Mouse (Mus musculus) neural tube, embryonic 13.5 days (tissue): ENCODE data around the gene C8b. TPM values are rescaled to one million over a fixed set of nuclear protein-coding genes. Genes with fewer than 3 reads are reported as not detected.

Experiments
- ATAC-seq: fragments of 200-750 bp; cut with Nextera tagmentation; 2 replicates; pipeline ENCODE4 v1.8.0; 2017; ENCODE audit warnings: low read depth, mild to moderate bottlenecking, moderate TSS enrichment, moderate library complexity
- H3K27ac ChIP-seq: fragments of 300-500 bp; sonication (generic); replicated peaks from 2 replicates; pipeline ENCODE4 v1.5.1; 2015; ENCODE audit warnings: moderate library complexity, mild to moderate bottlenecking, inconsistent platforms
- H3K27me3 ChIP-seq: fragments of 300-500 bp; sonication (generic); 2 replicates; pipeline ENCODE4 v1.6.1; 2015; ENCODE audit warnings: mild to moderate bottlenecking, inconsistent platforms
- H3K36me3 ChIP-seq: fragments of 300-500 bp; sonication (generic); 2 replicates; pipeline ENCODE4 v1.6.1; 2015; ENCODE audit warnings: mild to moderate bottlenecking, inconsistent platforms
- H3K4me1 ChIP-seq: fragments of 300-500 bp; sonication (generic); replicated peaks from 2 replicates; pipeline ENCODE4 v1.6.1; 2015; ENCODE audit warnings: inconsistent platforms
- H3K4me2 ChIP-seq: fragments of 300-500 bp; sonication (generic); 2 replicates; pipeline ENCODE4 v1.6.1; 2015; ENCODE audit warnings: inconsistent platforms, mild to moderate bottlenecking, moderate library complexity
- H3K4me3 ChIP-seq: fragments of 300-500 bp; sonication (generic); 2 replicates; pipeline ENCODE4 v1.5.1; 2015; ENCODE audit warnings: mild to moderate bottlenecking, inconsistent platforms
- H3K9ac ChIP-seq: fragments of 300-500 bp; sonication (generic); 2 replicates; pipeline ENCODE4 v1.6.1; 2015; ENCODE audit warnings: moderate library complexity, mild to moderate bottlenecking, inconsistent platforms
- H3K9me3 ChIP-seq: fragments of 300-500 bp; sonication (generic); 2 replicates; pipeline ENCODE4 v1.6.1; 2016; ENCODE audit warnings: inconsistent platforms
- WGBS: fragments of 180-500 bp; shearing (Covaris S2); methylation state at CpG from one replicate; pipeline ENCODE4 v1.1.7; 2015; 5-methylcytosine and 5-hydroxymethylcytosine counted together
- polyA plus RNA-seq: library from polyadenylated mRNA; unstranded; fragments of >200 nt; fragmentation: Nextera tagmentation; extraction: Ambion mirVana; gene quantifications from 2 replicates; pipeline ENCODE4 v1.2.1, GENCODE M21; 2015

The C8b gene
- polyA plus RNA-seq, 1 experiment from 2014 or later = not detected

- Histone ChIP-seq H3K9me3 (no peaks in the 10 kb centered on the region), H3K27ac (no peak overlapping the region), H3K4me3 (no peak overlapping the region), H3K36me3 (no peaks in the 10 kb centered on the region), H3K4me2 (no peak overlapping the region), H3K27me3 (no peaks in the 10 kb centered on the region), H3K9ac (no peak overlapping the region), H3K4me1 (no peaks in the 10 kb centered on the region)
- WGBS = 91% methylated on average over 4 of the region's 4 CpGs
- ATAC-seq = no peak
These were observed 50.6 kb downstream of the C8b start for GRCm38 (mm10) chr4:104816519-104817232.

DNA sequence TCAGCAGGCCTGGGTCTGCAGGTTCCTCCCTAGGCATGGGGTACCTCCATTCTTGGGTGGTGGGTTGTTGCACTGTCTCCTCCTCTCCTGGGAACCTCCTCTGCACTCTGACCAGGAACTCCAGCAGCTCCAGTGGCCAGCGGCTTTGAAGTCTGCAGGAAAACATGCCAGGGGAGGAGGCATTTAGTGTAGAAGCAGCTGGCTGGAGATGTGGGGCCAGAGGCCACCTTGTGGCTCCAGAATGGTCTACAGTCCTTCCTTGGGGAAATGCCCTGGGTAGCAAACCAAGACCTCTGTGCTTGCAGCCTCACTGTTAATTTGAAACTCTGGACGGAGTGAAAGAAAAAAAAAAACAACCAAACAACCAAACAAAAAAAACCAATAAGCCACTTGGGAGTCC lies 51.4 kb downstream of the C8b start:
- no peaks in the 10 kb centered on the region for H3K4me1 ChIP-seq
- WGBS = 58% methylated on average over 2 of the region's 2 CpGs
- H3K27ac ChIP-seq = no peak overlapping the region
- no peaks in the 10 kb centered on the region for H3K9me3 ChIP-seq
- ATAC-seq = no peak
- H3K27me3 ChIP-seq = no peaks in the 10 kb centered on the region
- H3K4me2 ChIP-seq = no peak overlapping the region
- H3K36me3 ChIP-seq = no peaks in the 10 kb centered on the region
- no peak overlapping the region for H3K9ac ChIP-seq
- H3K4me3 ChIP-seq = no peak overlapping the region

GRCm38 (mm10) chr4:104818986-104819385 lies 52.9 kb downstream of the C8b start:
- Histone ChIP-seq H3K9me3 (no peaks in the 10 kb centered on the region), H3K36me3 (no peaks in the 10 kb centered on the region), H3K4me1 (no peaks in the 10 kb centered on the region), H3K27me3 (no peaks in the 10 kb centered on the region), H3K4me3 (no peak overlapping the region), H3K4me2 (no peak overlapping the region), H3K27ac (no peak overlapping the region), H3K9ac (no peak overlapping the region)
- 80% methylated on average over 4 of the region's 4 CpGs for WGBS
- no peak for ATAC-seq

DNA sequence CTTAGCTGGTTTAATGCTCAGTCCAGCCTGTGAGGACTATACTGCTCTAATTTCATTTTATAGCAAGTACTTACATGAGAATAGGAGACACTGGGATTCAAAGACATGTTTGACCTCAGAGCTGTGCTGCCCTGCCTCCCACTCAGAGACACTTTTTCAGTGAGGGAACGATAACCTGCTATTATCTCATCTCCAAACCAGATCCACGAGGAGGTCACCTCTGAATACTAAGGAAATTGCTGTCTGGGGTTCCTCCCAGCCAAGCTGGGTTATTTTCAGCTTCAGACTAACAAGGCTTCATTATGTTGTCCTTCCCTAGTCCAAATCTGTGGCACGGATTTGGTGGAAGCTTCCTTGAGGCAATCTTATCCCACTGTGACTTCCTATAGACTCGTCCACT lies 53.8 kb downstream of the C8b start:
- Histone ChIP-seq H3K4me1 (no peaks in the 10 kb centered on the region), H3K36me3 (no peaks in the 10 kb centered on the region), H3K27ac (no peak overlapping the region), H3K9me3 (no peaks in the 10 kb centered on the region), H3K4me2 (no peak overlapping the region), H3K9ac (no peak overlapping the region), H3K27me3 (no peaks in the 10 kb centered on the region), H3K4me3 (no peak overlapping the region)
- no peak for ATAC-seq
- 78% methylated on average over 4 of the region's 4 CpGs for WGBS

GRCm38 (mm10) chr4:104823597-104824101 lies 57.5 kb downstream of the C8b start:
- ATAC-seq = no peak
- 83% methylated on average over 4 of the region's 4 CpGs for WGBS

GRCm38 (mm10) chr4:104824381-104825077 lies 58.4 kb downstream of the C8b start:
- Histone ChIP-seq H3K9ac (no peak overlapping the region), H3K4me2 (no peak overlapping the region), H3K4me1 (no peaks in the 10 kb centered on the region), H3K36me3 (no peaks in the 10 kb centered on the region), H3K27ac (no peak overlapping the region), H3K4me3 (no peak overlapping the region), H3K27me3 (no peaks in the 10 kb centered on the region), H3K9me3 (no peaks in the 10 kb centered on the region)
- 74% methylated on average over 7 of the region's 7 CpGs for WGBS
- no peak for ATAC-seq

More at GRCm38 (mm10) chr4:104823597-104824101, 57.5 kb downstream of the C8b start:
- no peak overlapping the region for H3K9ac ChIP-seq
- H3K4me3 ChIP-seq = no peak overlapping the region
- H3K27ac ChIP-seq = no peak overlapping the region
- no peaks in the 10 kb centered on the region for H3K36me3 ChIP-seq
- H3K27me3 ChIP-seq = no peaks in the 10 kb centered on the region
- H3K4me1 ChIP-seq = no peaks in the 10 kb centered on the region
- no peaks in the 10 kb centered on the region for H3K9me3 ChIP-seq
- H3K4me2 ChIP-seq = no peak overlapping the region

DNA sequence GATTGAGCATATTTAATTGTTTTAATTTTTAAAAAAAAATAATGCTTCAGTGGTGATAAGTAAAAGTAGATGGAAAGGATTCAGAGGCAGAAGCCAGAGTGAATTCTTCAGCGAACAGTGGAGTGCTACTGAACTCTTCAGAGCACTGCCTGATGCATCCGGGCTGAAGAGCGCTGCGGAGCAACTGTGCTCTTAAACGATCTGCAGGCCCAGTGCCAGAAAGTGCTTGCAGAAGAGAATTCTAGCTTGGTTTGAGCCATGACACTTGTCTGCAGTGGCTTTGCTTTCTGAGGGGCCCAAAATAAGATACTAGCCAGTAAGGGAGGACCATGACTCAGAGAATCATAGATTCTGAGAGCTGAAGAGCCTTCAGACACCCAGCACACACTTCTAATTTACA lies 62.8 kb downstream of the C8b start:
- Histone ChIP-seq H3K4me1 (no peaks in the 10 kb centered on the region), H3K4me2 (no peak overlapping the region), H3K27me3 (no peaks in the 10 kb centered on the region), H3K9me3 (no peaks in the 10 kb centered on the region), H3K27ac (no peak overlapping the region), H3K4me3 (no peak overlapping the region), H3K36me3 (no peaks in the 10 kb centered on the region), H3K9ac (no peak overlapping the region)
- WGBS = 82% methylated on average over 5 of the region's 5 CpGs
- no peak for ATAC-seq

GRCm38 (mm10) chr4:104835096-104835495 lies 69.0 kb downstream of the C8b start:
- ATAC-seq = peak; percentile 81
- no peaks in the 10 kb centered on the region for H3K9me3 ChIP-seq
- H3K9ac ChIP-seq = no peak overlapping the region
- H3K4me1 ChIP-seq = peaks cover 18% of the 10 kb centered on the region
- H3K27me3 ChIP-seq = no peaks in the 10 kb centered on the region
- H3K27ac ChIP-seq = peak overlapping the region; percentile 2; the same call in 1 of the 2 replicates
- WGBS = 14% methylated on average over 5 of the region's 5 CpGs
- no peaks in the 10 kb centered on the region for H3K36me3 ChIP-seq
- no peak overlapping the region for H3K4me2 ChIP-seq
- no peak overlapping the region for H3K4me3 ChIP-seq

DNA sequence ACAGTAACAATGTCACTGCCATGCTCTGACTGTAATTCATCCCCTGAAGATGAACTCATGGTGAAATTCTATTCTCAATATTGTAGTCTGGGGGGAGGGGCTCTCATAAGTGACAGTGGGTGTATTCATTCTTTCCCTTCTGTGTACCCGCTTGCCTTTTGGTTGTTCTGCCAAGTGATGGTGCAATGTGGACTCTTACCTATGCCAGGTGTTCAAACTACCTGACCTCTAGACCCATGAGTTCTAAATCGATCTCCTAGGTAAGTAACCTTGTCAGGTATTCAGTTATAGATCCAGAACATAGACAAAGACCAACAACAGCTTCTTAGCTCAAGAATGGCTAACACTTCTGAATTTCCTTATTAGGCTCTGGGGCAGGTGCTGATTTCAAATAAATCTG lies 72.2 kb downstream of the C8b start:
- 95% methylated on average over 2 of the region's 2 CpGs for WGBS

DNA sequence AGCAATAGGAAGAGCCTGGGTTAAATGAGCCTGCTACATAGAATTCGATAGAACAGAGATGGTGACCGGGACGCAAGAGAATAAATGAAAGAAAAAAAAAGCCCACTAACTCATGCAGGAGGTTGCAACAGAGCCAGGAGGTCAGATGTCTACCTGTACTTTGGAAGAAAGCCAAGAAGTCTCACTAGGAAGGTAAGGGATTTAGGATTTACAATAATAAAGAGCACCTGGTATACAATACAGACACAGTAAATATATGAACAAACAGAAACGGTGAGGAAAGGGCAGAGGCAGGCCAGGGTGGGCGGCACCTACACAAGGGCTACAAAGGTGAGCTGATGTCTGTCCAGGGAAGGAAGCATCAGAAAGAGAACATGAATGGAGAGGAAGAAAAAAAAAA lies 76.1 kb downstream of the C8b start:
- no peak overlapping the region for H3K27ac ChIP-seq
- H3K4me1 ChIP-seq = no peaks in the 10 kb centered on the region
- H3K36me3 ChIP-seq = no peaks in the 10 kb centered on the region
- 87% methylated on average over 5 of the region's 5 CpGs for WGBS
- H3K4me2 ChIP-seq = no peak overlapping the region
- no peaks in the 10 kb centered on the region for H3K27me3 ChIP-seq
- H3K9ac ChIP-seq = no peak overlapping the region
- ATAC-seq = no peak
- no peaks in the 10 kb centered on the region for H3K9me3 ChIP-seq
- no peak overlapping the region for H3K4me3 ChIP-seq

More for the DNA sequence above, 72.2 kb downstream of the C8b start:
- no peaks in the 10 kb centered on the region for H3K36me3 ChIP-seq
- no peak overlapping the region for H3K4me2 ChIP-seq
- H3K27me3 ChIP-seq = no peaks in the 10 kb centered on the region
- peaks cover 18% of the 10 kb centered on the region for H3K4me1 ChIP-seq
- no peak overlapping the region for H3K4me3 ChIP-seq
- H3K27ac ChIP-seq = no peak overlapping the region
- no peaks in the 10 kb centered on the region for H3K9me3 ChIP-seq
- H3K9ac ChIP-seq = no peak overlapping the region
- no peak for ATAC-seq

- Histone ChIP-seq H3K4me1 (no peaks in the 10 kb centered on the region), H3K9ac (no peak overlapping the region), H3K4me3 (no peak overlapping the region), H3K27ac (no peak overlapping the region), H3K27me3 (no peaks in the 10 kb centered on the region), H3K36me3 (no peaks in the 10 kb centered on the region), H3K4me2 (no peak overlapping the region), H3K9me3 (no peaks in the 10 kb centered on the region)
- no peak for ATAC-seq
- 21% methylated on average over 4 of the region's 4 CpGs for WGBS
These were observed 77.4 kb downstream of the C8b start for GRCm38 (mm10) chr4:104843546-104843945.
